Mouse (Mus musculus): ENCODE measurements at regions not wholly inside any gene's neighbourhood (a gene's known extent, or its start where the extent isn't known, plus 50 kb on each side); places are given as distances from the start of the nearest gene placed in this dataset.

DNA sequence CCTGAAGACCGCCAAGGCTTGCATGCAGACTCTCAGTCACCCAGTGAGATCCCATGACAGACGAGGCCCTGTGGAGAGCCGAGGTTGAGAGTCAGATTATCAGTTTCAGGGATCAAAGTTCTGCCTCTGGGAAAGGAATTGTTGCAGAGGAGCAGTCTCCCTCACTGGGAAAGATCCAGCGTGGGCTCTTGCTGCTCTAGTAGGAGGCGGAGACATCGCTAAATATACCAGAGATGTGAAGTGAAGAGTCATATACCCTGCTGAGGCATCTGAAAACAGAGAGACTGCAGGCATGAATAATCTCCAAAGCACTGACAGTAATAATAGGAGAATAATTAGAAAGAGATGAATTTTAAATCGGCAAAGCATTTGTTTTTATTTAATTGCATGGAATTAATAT lies 106.6 kb upstream of the Auts2 start:
- TF ChIP-seq CTCF (IDR thresholded peaks at IDR 0.05; ENCODE audit: extremely low read depth, insufficient read depth, insufficient read length, insufficient replicate concordance) (no peak), POLR2A (IDR thresholded peaks at IDR 0.05; ENCODE audit: low read depth, low read length) (no peak)
